27 mouse cellular contexts compared by ENCODE assay signal in the genomic region with DNA sequence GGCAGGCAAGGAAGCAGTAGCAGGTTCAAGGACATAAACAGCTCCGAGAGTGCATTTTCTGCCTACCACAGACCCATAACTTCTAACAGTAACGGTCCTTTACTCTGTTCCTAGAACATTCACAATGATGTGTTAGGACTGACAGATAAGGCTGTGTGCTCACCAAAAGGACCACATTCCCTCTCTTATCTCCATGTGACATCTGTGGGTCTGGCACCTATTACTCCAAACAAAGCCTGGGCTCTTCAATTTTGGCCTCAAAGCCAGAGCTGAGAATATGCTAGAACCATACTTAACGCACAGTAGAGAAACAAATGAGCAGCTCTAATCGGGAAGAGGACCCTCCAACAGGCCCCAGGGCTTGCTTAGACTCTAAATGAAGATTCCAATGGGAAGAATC. TPM values are rescaled to one million over a fixed set of nuclear protein-coding genes. Genes with fewer than 3 reads are reported as not detected.
DNase-seq lines count a peak whose midpoint lies in the region; ATAC-seq and TF ChIP-seq lines count a peak whose summit lies in the region.
"Had no signal": no experiment of that assay in that cellular context is flagged by ENCODE, and none has a peak within 500 bp of the region (broad histone marks: within the 10 kb centered on the region; RNA-seq: fewer than 3 reads in every experiment).

No protein-coding gene starts in this region.

- no peak for TF ChIP-seq CTCF in forebrain, postnatal 0 days (IDR thresholded peaks at IDR 0.05; ENCODE audit: low read depth)

- H3K4me1 ChIP-seq in liver, embryonic 13.5 days (replicated peaks): peaks cover 39% of the 10 kb centered on the region
- H3K4me1 ChIP-seq in liver, embryonic 11.5 days (replicated peaks; ENCODE audit: control insufficient read depth, insufficient read depth, low read length): peaks cover 21% of the 10 kb centered on the region
- peaks cover 6 to 16% of the 10 kb centered on the region in 2 experiments for H3K4me1 ChIP-seq in ES-E14 (ENCODE audit: control insufficient read depth in 2 of 2, insufficient read depth in 2 of 2, low read length in 2 of 2, poor library complexity in 1 of 2)
- H3K4me1 ChIP-seq in forebrain, postnatal 0 days (ENCODE audit: insufficient read depth): no peaks in the 10 kb centered on the region
- H3K4me1 ChIP-seq: forebrain, embryonic 12.5 days; heart, embryonic 15.5 days; hindbrain, embryonic 13.5 days had no signal

- H3K9me3 ChIP-seq in liver, embryonic 13.5 days (replicated peaks): no peaks in the 10 kb centered on the region
- H3K9me3 ChIP-seq in liver, embryonic 11.5 days (ENCODE audit: control insufficient read depth, low read length): no peaks in the 10 kb centered on the region
- no peaks in the 10 kb centered on the region for H3K9me3 ChIP-seq in ES-E14 (ENCODE audit: control insufficient read depth, insufficient read depth, low read depth, low read length)
- no peaks in the 10 kb centered on the region for H3K9me3 ChIP-seq in forebrain, postnatal 0 days (ENCODE audit: low read length)
- H3K9me3 ChIP-seq: embryonic facial prominence, embryonic 13.5 days; forebrain, embryonic 12.5 days; heart, embryonic 15.5 days; hindbrain, embryonic 13.5 days had no signal

- no peaks in the 10 kb centered on the region for H3K36me3 ChIP-seq in liver, embryonic 13.5 days
- H3K36me3 ChIP-seq in liver, embryonic 11.5 days (ENCODE audit: control insufficient read depth, insufficient read depth, low read length): no peaks in the 10 kb centered on the region
- H3K36me3 ChIP-seq in ES-E14 (ENCODE audit: control insufficient read depth, insufficient read depth, low read length, poor library complexity, severe bottlenecking): no peaks in the 10 kb centered on the region
- no peaks in the 10 kb centered on the region for H3K36me3 ChIP-seq in forebrain, postnatal 0 days (ENCODE audit: insufficient read depth)
- H3K36me3 ChIP-seq: embryonic facial prominence, embryonic 13.5 days; forebrain, embryonic 12.5 days; heart, embryonic 15.5 days; hindbrain, embryonic 13.5 days had no signal

- no peak overlapping the region for H3K4me2 ChIP-seq in liver, embryonic 13.5 days
- no peak overlapping the region for H3K4me2 ChIP-seq in liver, embryonic 11.5 days
- no peak overlapping the region for H3K4me2 ChIP-seq in forebrain, postnatal 0 days (ENCODE audit: low read depth)
- H3K4me2 ChIP-seq: embryonic facial prominence, embryonic 13.5 days; forebrain, embryonic 12.5 days; heart, embryonic 11.5 days; heart, embryonic 15.5 days; hindbrain, embryonic 13.5 days had no signal

- 0 out of 2 replicates have a peak, but pooled peaks have one; percentile 12 for ATAC-seq in liver, embryonic 13.5 days (ENCODE audit: low read depth)
- no peak for ATAC-seq in liver, embryonic 11.5 days (replicated peaks; ENCODE audit: low FRiP score)
- no peak for ATAC-seq in forebrain, postnatal 0 days
- ATAC-seq: forebrain, embryonic 16.5 days; hindbrain, postnatal 0 days had no signal

- H3K4me3 ChIP-seq in liver, embryonic 13.5 days (replicated peaks): no peak overlapping the region
- no peak overlapping the region for H3K4me3 ChIP-seq in liver, embryonic 11.5 days (ENCODE audit: low read depth, low read length)
- H3K4me3 ChIP-seq in ES-E14 (ENCODE audit: insufficient read depth in 1 of 2, low read depth in 1 of 2, low read length in 2 of 2, poor library complexity in 1 of 2, severe bottlenecking in 1 of 2): peak overlapping the region; percentile 27 to 32; a peak in 2 of 4 replicates
- no peak overlapping the region for H3K4me3 ChIP-seq in forebrain, postnatal 0 days (ENCODE audit: low read depth, low read length)
- H3K4me3 ChIP-seq: embryonic facial prominence, embryonic 13.5 days; forebrain, embryonic 12.5 days; heart, adult 2 months; heart, embryonic 15.5 days; hindbrain, embryonic 13.5 days had no signal

- H3K27ac ChIP-seq in liver, embryonic 13.5 days: no peak overlapping the region
- H3K27ac ChIP-seq in liver, embryonic 11.5 days (ENCODE audit: low read depth, low read length): no peak overlapping the region
- peak overlapping the region; percentile 59; the same call in 1 of the 2 replicates for H3K27ac ChIP-seq in ES-E14 (ENCODE audit: insufficient read depth, low read depth, low read length, poor library complexity, severe bottlenecking)
- H3K27ac ChIP-seq in forebrain, postnatal 0 days (ENCODE audit: low read depth, low read length): no peak overlapping the region
- H3K27ac ChIP-seq: embryonic facial prominence, embryonic 13.5 days; forebrain, embryonic 12.5 days; heart, adult 2 months; heart, embryonic 15.5 days; hindbrain, embryonic 13.5 days; hindbrain, postnatal 0 days had no signal

- no peak overlapping the region for H3K9ac ChIP-seq in liver, embryonic 13.5 days
- no peak overlapping the region for H3K9ac ChIP-seq in liver, embryonic 11.5 days (ENCODE audit: low read depth, low read length)
- peak overlapping the region; percentile 19; the same call in 1 of the 2 replicates for H3K9ac ChIP-seq in ES-E14 (ENCODE audit: insufficient read depth, low read depth, low read length, poor library complexity, severe bottlenecking)
- H3K9ac ChIP-seq in forebrain, postnatal 0 days: no peak overlapping the region
- H3K9ac ChIP-seq: embryonic facial prominence, embryonic 13.5 days; forebrain, embryonic 12.5 days; heart, embryonic 15.5 days; hindbrain, embryonic 13.5 days had no signal

- 20% methylated on average over 4 of the region's 4 CpGs for WGBS in liver, embryonic 13.5 days (ENCODE audit: insufficient replicate concordance)
- WGBS in liver, embryonic 11.5 days: 39% methylated on average over 4 of the region's 4 CpGs
- 73% methylated on average over 4 of the region's 4 CpGs for WGBS in forebrain, postnatal 0 days

- in situ Hi-C loops in ES-E14 (cut with MboI; ENCODE audit: low sequenced_read_pairs in 2 of 2, unreplicated experiment in 2 of 2): no loop called here

- H3K27me3 ChIP-seq in liver, embryonic 13.5 days: peaks cover 2% of the 10 kb centered on the region; the same call in 1 of the 2 replicates
- H3K27me3 ChIP-seq in liver, embryonic 11.5 days (replicated peaks; ENCODE audit: control insufficient read depth, insufficient read depth, low read length): no peaks in the 10 kb centered on the region
- H3K27me3 ChIP-seq in forebrain, postnatal 0 days (ENCODE audit: insufficient read depth, low read length): no peaks in the 10 kb centered on the region
- H3K27me3 ChIP-seq: CH12.LX; embryonic facial prominence, embryonic 13.5 days; forebrain, embryonic 12.5 days; heart, embryonic 15.5 days; hindbrain, embryonic 13.5 days had no signal

- no peak for DNase-seq in liver, embryonic 13.5 days
- no peak for DNase-seq in liver, embryonic 11.5 days (ENCODE audit: low spot score)
- no peak for DNase-seq in ES-E14 (ENCODE audit: low read depth, low spot score)
- DNase-seq in c-Kit-positive CD71-positive TER-119-negative erythroid progenitor cells, embryonic 14.5 days (ENCODE audit: low read depth): peak; percentile 46
- DNase-seq in right cerebral cortex, postnatal 14 days: no peak
- DNase-seq in forebrain, postnatal 0 days: no peak
- DNase-seq in adrenal gland, adult 18-20 months (ENCODE audit: low spot score in 2 of 2): no peak
- DNase-seq: adrenal gland, postnatal 10 days; cerebellum, adult 11-12 months; cerebellum, adult 9-10 months; cerebellum, postnatal 25 days; gastrocnemius, postnatal 14 days; heart, adult 2 months; heart, postnatal 14 days had no signal

TF ChIP-seq in ES-E14, 5 proteins besides CTCF, POLR2A, EP300 and RAD21 (continues in another document):
- TF ChIP-seq ZNF384 (IDR thresholded peaks at IDR 0.05; ENCODE audit: low read depth, low read length) (no peak), HCFC1 (IDR thresholded peaks at IDR 0.05; ENCODE audit: borderline replicate concordance, insufficient read depth, low read length) (no peak), MAFK (IDR thresholded peaks at IDR 0.05; ENCODE audit: insufficient read depth, low read depth, low read length) (no peak), CHD2 (IDR thresholded peaks at IDR 0.05; ENCODE audit: low read depth, low read length) (no peak)

RNA-seq across cellular contexts. Expression of a gene that starts 4.3 kb away (rescaled TPM):
- polyA plus RNA-seq in liver, embryonic 13.5 days (2015; fragmentation: Nextera tagmentation; extraction: Ambion mirVana): 47.0 and 57.9 TPM in 2 replicates
- polyA plus RNA-seq in liver, embryonic 11.5 days (2014; fragmentation: Nextera tagmentation; extraction: Ambion mirVana): 87.9 and 96.5 TPM in 2 replicates
- total RNA-seq in ES-E14 (2012; rRNA removed): 93.8 and 132 TPM in 2 replicates
- total RNA-seq in forebrain, postnatal 0 days (2014; rRNA removed): 22.1 and 23.2 TPM in 2 replicates
- polyA plus RNA-seq in forebrain, postnatal 0 days (2015; fragmentation: Nextera tagmentation; extraction: Ambion mirVana): 16.8 and 18.6 TPM in 2 replicates
- 1 to 10 TPM; 4.9 to 8.2 TPM for total RNA-seq in adrenal gland, adult 18-20 months (2021)

RNA-seq across cellular contexts. Expression of a gene that starts 14.0 kb away (rescaled TPM):
- not detected in 2 replicates for polyA plus RNA-seq in liver, embryonic 13.5 days (2015; fragmentation: Nextera tagmentation; extraction: Ambion mirVana)
- polyA plus RNA-seq in liver, embryonic 11.5 days (2014; fragmentation: Nextera tagmentation; extraction: Ambion mirVana): not detected in 2 replicates
- not detected in 2 replicates for total RNA-seq in ES-E14 (2012; rRNA removed)
- not detected in 2 replicates for total RNA-seq in forebrain, postnatal 0 days (2014; rRNA removed)
- not detected in 2 replicates for polyA plus RNA-seq in forebrain, postnatal 0 days (2015; fragmentation: Nextera tagmentation; extraction: Ambion mirVana)
- not detected for total RNA-seq in adrenal gland, adult 18-20 months (2021)
- total RNA-seq: adrenal gland, postnatal 10 days; adrenal gland, postnatal 4 days; CH12.LX; gastrocnemius, adult 18-20 months; gastrocnemius, postnatal 14 days; heart, adult 2 months; heart, postnatal 14 days; hematopoietic stem cell, adult 5-6 weeks; hindbrain, postnatal 0 days had no signal
- polyA plus RNA-seq: brain, embryonic 14.5 days; cortical plate, adult 2 months; embryonic facial prominence, embryonic 13.5 days; forebrain, embryonic 12.5 days; forebrain, embryonic 16.5 days; heart, adult 2 months; heart, embryonic 11.5 days; heart, embryonic 15.5 days; hindbrain, embryonic 13.5 days; hindbrain, postnatal 0 days had no signal

RNA-seq across cellular contexts. Expression of a gene that starts 30.2 kb away (rescaled TPM):
- 0.03 TPM in 1 of 2 replicates, not detected in the other for polyA plus RNA-seq in liver, embryonic 13.5 days (2015; fragmentation: Nextera tagmentation; extraction: Ambion mirVana)
- polyA plus RNA-seq in liver, embryonic 11.5 days (2014; fragmentation: Nextera tagmentation; extraction: Ambion mirVana): 0.06 and 0.11 TPM in 2 replicates
- total RNA-seq in ES-E14 (2012; rRNA removed): 2.2 and 3.4 TPM in 2 replicates
- 0.08 TPM in 1 of 2 replicates, not detected in the other for total RNA-seq in forebrain, postnatal 0 days (2014; rRNA removed)
- polyA plus RNA-seq in forebrain, postnatal 0 days (2015; fragmentation: Nextera tagmentation; extraction: Ambion mirVana): 0.21 and 0.42 TPM in 2 replicates
- total RNA-seq in adrenal gland, adult 18-20 months (2021): not detected
- total RNA-seq: adrenal gland, postnatal 10 days; adrenal gland, postnatal 4 days; CH12.LX; gastrocnemius, adult 18-20 months; gastrocnemius, postnatal 14 days; heart, adult 2 months; heart, postnatal 14 days; hematopoietic stem cell, adult 5-6 weeks; hindbrain, postnatal 0 days had no signal
- polyA plus RNA-seq: heart, embryonic 11.5 days; hindbrain, embryonic 13.5 days had no signal

RNA-seq across cellular contexts. Expression of a gene that starts 32.2 kb away (rescaled TPM):
- polyA plus RNA-seq in liver, embryonic 13.5 days (2015; fragmentation: Nextera tagmentation; extraction: Ambion mirVana): not detected in 2 replicates
- not detected in 2 replicates for polyA plus RNA-seq in liver, embryonic 11.5 days (2014; fragmentation: Nextera tagmentation; extraction: Ambion mirVana)
- total RNA-seq in ES-E14 (2012; rRNA removed): 1.3 and 2.8 TPM in 2 replicates
- 0.08 and 0.33 TPM in 2 replicates for total RNA-seq in forebrain, postnatal 0 days (2014; rRNA removed)
- polyA plus RNA-seq in forebrain, postnatal 0 days (2015; fragmentation: Nextera tagmentation; extraction: Ambion mirVana): not detected in 2 replicates
- not detected for total RNA-seq in adrenal gland, adult 18-20 months (2021)
- total RNA-seq: adrenal gland, postnatal 10 days; adrenal gland, postnatal 4 days; gastrocnemius, adult 18-20 months; gastrocnemius, postnatal 14 days; heart, adult 2 months; heart, postnatal 14 days; hematopoietic stem cell, adult 5-6 weeks had no signal
- polyA plus RNA-seq: embryonic facial prominence, embryonic 13.5 days; forebrain, embryonic 12.5 days; forebrain, embryonic 16.5 days; heart, embryonic 11.5 days; heart, embryonic 15.5 days; hindbrain, embryonic 13.5 days; hindbrain, postnatal 0 days had no signal

RNA-seq across cellular contexts. Expression of a gene that starts 51.6 kb away (rescaled TPM):
- not detected in 2 replicates for polyA plus RNA-seq in liver, embryonic 13.5 days (2015; fragmentation: Nextera tagmentation; extraction: Ambion mirVana)
- not detected in 2 replicates for polyA plus RNA-seq in liver, embryonic 11.5 days (2014; fragmentation: Nextera tagmentation; extraction: Ambion mirVana)
- total RNA-seq in ES-E14 (2012; rRNA removed): 0.18 and 0.48 TPM in 2 replicates
- total RNA-seq in forebrain, postnatal 0 days (2014; rRNA removed): not detected in 2 replicates
- not detected in 2 replicates for polyA plus RNA-seq in forebrain, postnatal 0 days (2015; fragmentation: Nextera tagmentation; extraction: Ambion mirVana)
- not detected for total RNA-seq in adrenal gland, adult 18-20 months (2021)
- total RNA-seq: adrenal gland, postnatal 10 days; adrenal gland, postnatal 4 days; CH12.LX; gastrocnemius, adult 18-20 months; gastrocnemius, postnatal 14 days; heart, adult 2 months; heart, postnatal 14 days; hematopoietic stem cell, adult 5-6 weeks; hindbrain, postnatal 0 days had no signal
- polyA plus RNA-seq: embryonic facial prominence, embryonic 13.5 days; forebrain, embryonic 12.5 days; forebrain, embryonic 16.5 days; heart, embryonic 11.5 days; heart, embryonic 15.5 days; hindbrain, embryonic 13.5 days; hindbrain, postnatal 0 days had no signal

Comparison
In these comparisons a context has a peak if more than half of its experiments do, and no peak if none do; other contexts are left out.
1. H3K4me3 ChIP-seq: peak in ES-E14 (2 of 2); none in liver, embryonic 13.5 days (single experiment), liver, embryonic 11.5 days (single experiment) and forebrain, postnatal 0 days (single experiment).